Mouse (Mus musculus) embryonic fibroblast, embryonic 13.5 days (primary cell): ENCODE results near the gene Tmc6.

Experiments used
- CTCF ChIP-seq: IDR thresholded peaks from 2 replicates; pipeline ENCODE4 v1.5.1; 2011; ENCODE audit warnings: mild to moderate bottlenecking, control low read depth, low read length, moderate library complexity, borderline replicate concordance; ENCODE audit not compliant: insufficient read depth
- POLR2A ChIP-seq: IDR thresholded peaks from 2 replicates; pipeline ENCODE4 v1.6.1; 2011; ENCODE audit warnings: low read depth, mild to moderate bottlenecking, control low read depth, low read length, moderate library complexity

DNA sequence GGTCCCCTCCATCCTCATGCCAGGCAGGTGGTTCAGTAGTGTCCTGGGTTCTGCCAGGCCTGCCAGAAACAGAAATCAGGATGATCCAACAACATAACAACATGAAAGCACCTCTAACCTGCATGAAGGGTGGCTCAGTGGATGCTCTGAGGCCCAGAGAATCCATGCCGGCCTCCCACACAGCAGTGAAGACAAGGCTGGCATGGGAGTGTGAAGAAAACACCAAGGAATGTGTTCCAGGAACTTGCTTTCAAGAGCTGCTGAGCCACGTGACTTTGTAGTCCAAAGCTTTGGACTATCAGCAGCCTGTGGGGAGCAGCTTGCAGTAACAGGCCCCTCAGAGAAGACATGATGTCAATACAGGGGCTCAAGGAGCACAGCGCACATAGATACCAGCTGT, 15.7 kb downstream of the Tmc6 start:
- TF ChIP-seq POLR2A (no peak), CTCF (no peak)
